ENCODE assay signal across 8 mouse cellular contexts in genomic region chr17:80846996-80847810, GRCm38 (mm10).
DNase-seq lines count a peak whose midpoint lies in the region; ATAC-seq and TF ChIP-seq lines count a peak whose summit lies in the region.

No protein-coding gene starts in this region.

- H3K4me2 ChIP-seq in hindbrain, embryonic 11.5 days (replicated peaks; ENCODE audit: low read depth, low read length): no peak overlapping the region
- H3K4me2 ChIP-seq in midbrain, postnatal 0 days (ENCODE audit: low read depth, low read length, poor library complexity, severe bottlenecking): no peak overlapping the region

- DNase-seq in right cerebral cortex, adult 2 months (ENCODE audit: low spot score in 2 of 2): peak; percentile 22 to 31
- no peak for DNase-seq in right cerebral cortex, postnatal 36 days (ENCODE audit: low spot score in 2 of 2)
- peak; percentile 17 for DNase-seq in embryo, embryonic 9.5 days (ENCODE audit: extremely low spot score)
- peak; percentile 10 for DNase-seq in hindbrain, embryonic 11.5 days (ENCODE audit: low spot score)
- DNase-seq in midbrain, postnatal 0 days (ENCODE audit: low spot score): peak; percentile 82
- no peak for DNase-seq in testis, postnatal 10 days (ENCODE audit: low spot score)
- DNase-seq in adrenal gland, postnatal 36 days: no peak

- 73% methylated on average over 23 of the region's 23 CpGs for WGBS in hindbrain, embryonic 11.5 days
- 70% methylated on average over 23 of the region's 23 CpGs for WGBS in midbrain, postnatal 0 days

- peak; percentile 33; the same call in 1 of the 2 replicates for TF ChIP-seq CTCF in midbrain, postnatal 0 days (IDR thresholded peaks at IDR 0.05)

- no peak for ATAC-seq in hindbrain, embryonic 11.5 days (ENCODE audit: low FRiP score)
- ATAC-seq in midbrain, postnatal 0 days (ENCODE audit: low FRiP score): peak; percentile 47; the same call in 1 of the 2 replicates
- ATAC-seq in megakaryocyte-erythroid progenitor cell, adult 5-6 weeks (replicated peaks; ENCODE audit: low FRiP score, low TSS enrichment, poor library complexity, severe bottlenecking): no peak

- H3K4me3 ChIP-seq in hindbrain, embryonic 11.5 days (ENCODE audit: low read depth, low read length): no peak overlapping the region
- no peak overlapping the region for H3K4me3 ChIP-seq in midbrain, postnatal 0 days (ENCODE audit: low read depth, low read length)

- no peaks in the 10 kb centered on the region for H3K4me1 ChIP-seq in hindbrain, embryonic 11.5 days (replicated peaks; ENCODE audit: control insufficient read depth, insufficient read depth, low read length)
- no peaks in the 10 kb centered on the region for H3K4me1 ChIP-seq in midbrain, postnatal 0 days (ENCODE audit: insufficient read depth, low read length)

- no peak overlapping the region for H3K27ac ChIP-seq in hindbrain, embryonic 11.5 days (ENCODE audit: low read depth, low read length)
- H3K27ac ChIP-seq in midbrain, postnatal 0 days (ENCODE audit: low read depth, low read length): no peak overlapping the region

- H3K36me3 ChIP-seq in hindbrain, embryonic 11.5 days (ENCODE audit: control insufficient read depth, insufficient read depth, low read length): no peaks in the 10 kb centered on the region
- no peaks in the 10 kb centered on the region for H3K36me3 ChIP-seq in midbrain, postnatal 0 days (ENCODE audit: insufficient read depth, low read length)

- no peak overlapping the region for H3K9ac ChIP-seq in hindbrain, embryonic 11.5 days (ENCODE audit: low read depth, low read length)
- H3K9ac ChIP-seq in midbrain, postnatal 0 days (replicated peaks; ENCODE audit: low read length, poor library complexity, severe bottlenecking): no peak overlapping the region

- no peaks in the 10 kb centered on the region for H3K27me3 ChIP-seq in hindbrain, embryonic 11.5 days (ENCODE audit: control insufficient read depth, insufficient read depth, low read length)
- H3K27me3 ChIP-seq in midbrain, postnatal 0 days (ENCODE audit: insufficient read depth, low read length): no peaks in the 10 kb centered on the region

- H3K9me3 ChIP-seq in hindbrain, embryonic 11.5 days (ENCODE audit: control insufficient read depth, low read length): no peaks in the 10 kb centered on the region
- H3K9me3 ChIP-seq in midbrain, postnatal 0 days (ENCODE audit: low read length): no peaks in the 10 kb centered on the region

Comparison
In these comparisons a context has a peak if more than half of its experiments do, and no peak if none do; other contexts are left out.
1. DNase-seq: peak in right cerebral cortex, adult 2 months (2 of 2), embryo, embryonic 9.5 days (single experiment), hindbrain, embryonic 11.5 days (single experiment) and midbrain, postnatal 0 days (single experiment); none in right cerebral cortex, postnatal 36 days (0 of 2), testis, postnatal 10 days (single experiment) and adrenal gland, postnatal 36 days (0 of 2).